ENCODE assay signal across 7 mouse cellular contexts in genomic region chr7:75913952-75914351, GRCm38 (mm10).
A peak's percentile ranks its signal among the peaks of the same experiment; 100 is the strongest.
DNase-seq lines count a peak whose midpoint lies in the region; ATAC-seq lines count a peak whose summit lies in the region.

No protein-coding gene starts in this region.

- WGBS in intestine, embryonic 16.5 days = 3% methylated on average over 7 of the region's 7 CpGs
- 3% methylated on average over 7 of the region's 7 CpGs for WGBS in limb, embryonic 10.5 days
- 3% methylated on average over 7 of the region's 7 CpGs for whole genome bisulfite sequencing in midbrain, embryonic 13.5 days

- H3K9ac ChIP-seq in intestine, embryonic 16.5 days (ENCODE audit: low read depth, low read length) = no peak overlapping the region
- no peak overlapping the region for H3K9ac ChIP-seq in midbrain, embryonic 13.5 days (replicated peaks)

- no peaks in the 10 kb centered on the region for H3K27me3 ChIP-seq in intestine, embryonic 16.5 days (replicated peaks; ENCODE audit: control insufficient read depth, insufficient read depth, low read length)
- H3K27me3 ChIP-seq in limb, embryonic 10.5 days (ENCODE audit: low read depth, poor library complexity, severe bottlenecking) = no peaks in the 10 kb centered on the region
- no peaks in the 10 kb centered on the region for H3K27me3 ChIP-seq in midbrain, embryonic 13.5 days

- H3K36me3 ChIP-seq in intestine, embryonic 16.5 days (ENCODE audit: control insufficient read depth, insufficient read depth, low read length) = no peaks in the 10 kb centered on the region
- H3K36me3 ChIP-seq in limb, embryonic 10.5 days = no peaks in the 10 kb centered on the region
- H3K36me3 ChIP-seq in midbrain, embryonic 13.5 days = no peaks in the 10 kb centered on the region

- peak; percentile 85 for ATAC-seq in intestine, embryonic 16.5 days
- peak; percentile 77 for ATAC-seq in midbrain, embryonic 13.5 days

- H3K27ac ChIP-seq in intestine, embryonic 16.5 days (ENCODE audit: low read length) = no peak overlapping the region
- H3K27ac ChIP-seq in limb, embryonic 10.5 days = no peak overlapping the region
- H3K27ac ChIP-seq in midbrain, embryonic 13.5 days = no peak overlapping the region

- no peak overlapping the region for H3K4me2 ChIP-seq in intestine, embryonic 16.5 days (ENCODE audit: low read depth, low read length)
- H3K4me2 ChIP-seq in midbrain, embryonic 13.5 days (replicated peaks) = no peak overlapping the region

- no peaks in the 10 kb centered on the region for H3K9me3 ChIP-seq in intestine, embryonic 16.5 days (ENCODE audit: control insufficient read depth, low read length)
- no peaks in the 10 kb centered on the region for H3K9me3 ChIP-seq in limb, embryonic 10.5 days (replicated peaks)
- H3K9me3 ChIP-seq in midbrain, embryonic 13.5 days = no peaks in the 10 kb centered on the region

- H3K4me3 ChIP-seq in intestine, embryonic 16.5 days (ENCODE audit: low read length) = no peak overlapping the region
- H3K4me3 ChIP-seq in limb, embryonic 10.5 days = no peak overlapping the region
- H3K4me3 ChIP-seq in midbrain, embryonic 13.5 days (replicated peaks) = no peak overlapping the region

- DNase-seq in adrenal gland, adult 8-10 months = peak; percentile 47
- peak; percentile 71 for DNase-seq in embryo, embryonic 11.5 days (ENCODE audit: low read depth, low spot score)
- DNase-seq in gastrocnemius, postnatal 4 days (ENCODE audit: low spot score in 2 of 2) = peak; percentile 74 to 81
- DNase-seq in limb, embryonic 10.5 days (ENCODE audit: low spot score) = peak; percentile 91
- DNase-seq in skeletal muscle tissue, adult 2 months (ENCODE audit: low read depth, low spot score) = peak; percentile 32

- peaks cover 4% of the 10 kb centered on the region for H3K4me1 ChIP-seq in intestine, embryonic 16.5 days (ENCODE audit: control insufficient read depth, insufficient read depth, low read length)
- peaks cover 5% of the 10 kb centered on the region; the same call in 1 of the 2 replicates for H3K4me1 ChIP-seq in limb, embryonic 10.5 days
- H3K4me1 ChIP-seq in midbrain, embryonic 13.5 days (replicated peaks) = peaks cover 12% of the 10 kb centered on the region

Comparison
In these comparisons a context has a peak if more than half of its experiments do, and no peak if none do; other contexts are left out.
1. DNase-seq: peak in every context shown above with its lines; median percentile 91 in limb, embryonic 10.5 days; 78 in gastrocnemius, postnatal 4 days; 71 in embryo, embryonic 11.5 days; 47 in adrenal gland, adult 8-10 months; 32 in skeletal muscle tissue, adult 2 months.